Mouse (Mus musculus): Measurements from ENCODE around the gene Slc25a38.
"Not testable (repeated sequence)": the region's sequence is repeated elsewhere in the genome, so short reads cannot be mapped to it uniquely, and the experiment has no call there.

Slc25a38 gene

GRCm38 (mm10) chr9:120099304-120099703, 10.9 kb upstream of the Slc25a38 start:
- no peak for DNase-seq (ENCODE audit: extremely low read depth, low read depth)

GRCm38 (mm10) chr9:120101165-120101564, 9.0 kb upstream of the Slc25a38 start:
- no peak for DNase-seq (ENCODE audit: extremely low read depth, low read depth)

GRCm38 (mm10) chr9:120108953-120109352, 1.2 kb upstream of the Slc25a38 start:
- not testable (repeated sequence) for DNase-seq (ENCODE audit: extremely low read depth, low read depth)

- no peak for DNase-seq (ENCODE audit: extremely low read depth, low read depth)
Observed at GRCm38 (mm10) chr9:120111156-120111945, 1.2 kb downstream of the Slc25a38 start.

- DNase-seq (ENCODE audit: extremely low read depth, low read depth): peak; percentile 65
Observed at GRCm38 (mm10) chr9:120112472-120112871, 2.3 kb downstream of the Slc25a38 start.

- no peak for DNase-seq (ENCODE audit: extremely low read depth, low read depth)
Observed at GRCm38 (mm10) chr9:120113456-120113855, 3.3 kb downstream of the Slc25a38 start.

- no peak for DNase-seq (ENCODE audit: extremely low read depth, low read depth)
Observed at GRCm38 (mm10) chr9:120114051-120114788, 4.0 kb downstream of the Slc25a38 start.

GRCm38 (mm10) chr9:120114789-120115151, 4.6 kb downstream of the Slc25a38 start:
- no peak for DNase-seq (ENCODE audit: extremely low read depth, low read depth)

- DNase-seq (ENCODE audit: extremely low read depth, low read depth): peak; percentile 93
Observed at GRCm38 (mm10) chr9:120115580-120115979, 5.4 kb downstream of the Slc25a38 start.

GRCm38 (mm10) chr9:120116184-120116624, 6.0 kb downstream of the Slc25a38 start:
- peak; percentile 77 for DNase-seq (ENCODE audit: extremely low read depth, low read depth)

GRCm38 (mm10) chr9:120118212-120118611, 8.0 kb downstream of the Slc25a38 start:
- DNase-seq (ENCODE audit: extremely low read depth, low read depth): no peak

GRCm38 (mm10) chr9:120120503-120120902, 10.3 kb downstream of the Slc25a38 start:
- no peak for DNase-seq (ENCODE audit: extremely low read depth, low read depth)

GRCm38 (mm10) chr9:120126868-120127267, 16.7 kb downstream of the Slc25a38 start:
- DNase-seq (ENCODE audit: extremely low read depth, low read depth): no peak

GRCm38 (mm10) chr9:120127538-120128251, 17.5 kb downstream of the Slc25a38 start, which contains the start of gene Rpsa:
Gene Rpsa, plus strand, starts transcription at chr9:120127689.
- peak; percentile 92 for DNase-seq (ENCODE audit: extremely low read depth, low read depth)

GRCm38 (mm10) chr9:120129276-120129675, 19.1 kb downstream of the Slc25a38 start:
- DNase-seq (ENCODE audit: extremely low read depth, low read depth): no peak

GRCm38 (mm10) chr9:120131784-120132288, 21.7 kb downstream of the Slc25a38 start:
- DNase-seq (ENCODE audit: extremely low read depth, low read depth): no peak

- no peak for DNase-seq (ENCODE audit: extremely low read depth, low read depth)
Observed at GRCm38 (mm10) chr9:120132980-120133754, 23.0 kb downstream of the Slc25a38 start.

- no peak for DNase-seq (ENCODE audit: extremely low read depth, low read depth)
Observed at GRCm38 (mm10) chr9:120133755-120134475, 23.7 kb downstream of the Slc25a38 start.

GRCm38 (mm10) chr9:120134529-120135160, 24.5 kb downstream of the Slc25a38 start:
- DNase-seq (ENCODE audit: extremely low read depth, low read depth): no peak

- DNase-seq (ENCODE audit: extremely low read depth, low read depth): no peak
Observed at GRCm38 (mm10) chr9:120135454-120135853, 25.3 kb downstream of the Slc25a38 start.
